Mouse (Mus musculus) heart, adult 9 months (tissue): ENCODE results near the gene Spg11.

ENCODE experiments used
- DNase-seq, 2 experiments: peaks; one replicate each; pipeline ENCODE4 v3.0.0; 2022; ENCODE audit warnings: low spot score in 2 of 2

Gene Spg11

GRCm38 (mm10) chr2:122117961-122118958 lies at the start of gene Spg11:
Gene Spg11, minus strand, starts transcription at chr2:122118386.
- DNase-seq = peak; percentile 98 to 99

GRCm38 (mm10) chr2:122164293-122164692 lies 46.1 kb upstream of the Spg11 start:
- no peak for DNase-seq

GRCm38 (mm10) chr2:122163430-122164195 lies 45.4 kb upstream of the Spg11 start:
- no peak for DNase-seq

- no peak for DNase-seq
These were observed 44.3 kb upstream of the Spg11 start for GRCm38 (mm10) chr2:122162529-122162928.

GRCm38 (mm10) chr2:122161542-122161941 lies 43.4 kb upstream of the Spg11 start:
- DNase-seq = no peak

GRCm38 (mm10) chr2:122160680-122161079 lies 42.5 kb upstream of the Spg11 start, which contains the start of gene Trim69:
Gene Trim69, plus strand, starts transcription at chr2:122160700.
- DNase-seq = peak; percentile 70 to 88

- DNase-seq = no peak
These were observed 41.5 kb upstream of the Spg11 start for GRCm38 (mm10) chr2:122159667-122160066.

- no peak for DNase-seq
These were observed 40.2 kb upstream of the Spg11 start for GRCm38 (mm10) chr2:122158362-122158802.

GRCm38 (mm10) chr2:122157561-122157960 lies 39.4 kb upstream of the Spg11 start:
- no peak for DNase-seq

GRCm38 (mm10) chr2:122156051-122156700 lies 38.0 kb upstream of the Spg11 start:
- no peak for DNase-seq

GRCm38 (mm10) chr2:122155292-122155691 lies 37.1 kb upstream of the Spg11 start:
- DNase-seq = no peak

- no peak for DNase-seq
These were observed 36.3 kb upstream of the Spg11 start for GRCm38 (mm10) chr2:122154479-122154878.

- no peak for DNase-seq
These were observed 35.6 kb upstream of the Spg11 start for GRCm38 (mm10) chr2:122153681-122154365.

GRCm38 (mm10) chr2:122152850-122153249 lies 34.7 kb upstream of the Spg11 start:
- no peak for DNase-seq

- DNase-seq = no peak
These were observed 33.0 kb upstream of the Spg11 start for GRCm38 (mm10) chr2:122151221-122151620.

GRCm38 (mm10) chr2:122149716-122150115 lies 31.5 kb upstream of the Spg11 start:
- DNase-seq = no peak

- DNase-seq = no peak
These were observed 31.1 kb upstream of the Spg11 start for GRCm38 (mm10) chr2:122149316-122149715.

- DNase-seq = peak; percentile 82 to 83
These were observed 30.2 kb upstream of the Spg11 start for GRCm38 (mm10) chr2:122148242-122148917.

- DNase-seq = peak; percentile 97 to 99
These were observed 29.5 kb upstream of the Spg11 start, which contains the start of gene B2m for GRCm38 (mm10) chr2:122147508-122148241. Gene B2m, plus strand, starts transcription at chr2:122147686.

GRCm38 (mm10) chr2:122146687-122147086 lies 28.5 kb upstream of the Spg11 start:
- peak; percentile 27 to 49 for DNase-seq
